Mouse (Mus musculus): ENCODE data around the gene Cxcl9. TPM values are rescaled to one million over a fixed set of nuclear protein-coding genes. Genes with fewer than 3 reads are reported as not detected.
A peak's percentile ranks its signal among the peaks of the same experiment; 100 is the strongest.

Gene Cxcl9
- total and polyA plus RNA-seq, 2 experiments from 2014 or later = 0.07 TPM; not detected in 1

- Histone ChIP-seq H3K4me2 (ENCODE audit: low read depth, low read length) (no peak overlapping the region), H3K27ac (ENCODE audit: low read depth) (no peak overlapping the region), H3K4me3 (ENCODE audit: low read depth, low read length) (no peak overlapping the region), H3K36me3 (replicated peaks; ENCODE audit: control insufficient read depth, insufficient read depth, low read length) (no peaks in the 10 kb centered on the region), H3K9ac (replicated peaks; ENCODE audit: low read depth, low read length) (no peak overlapping the region), H3K27me3 (ENCODE audit: control insufficient read depth, insufficient read depth, low read length) (no peaks in the 10 kb centered on the region), H3K9me3 (replicated peaks; ENCODE audit: control insufficient read depth, low read length) (no peaks in the 10 kb centered on the region), H3K4me1 (ENCODE audit: control insufficient read depth, insufficient read depth) (peaks cover under 1% of the 10 kb centered on the region; the same call in 1 of the 2 replicates)
- TF ChIP-seq EP300 (IDR thresholded peaks at IDR 0.05; ENCODE audit: low read depth) = no peak
- no peak for TF ChIP-seq CTCF (IDR thresholded peaks at IDR 0.05; ENCODE audit: low read depth)
- DNase-seq (ENCODE audit: low spot score) = no peak
- no peak for ATAC-seq (ENCODE audit: insufficient read depth, low read depth)
- 85% methylated on average over 14 of the region's 14 CpGs for WGBS
Measured at GRCm38 (mm10) chr5:92318596-92318995, 9.3 kb downstream of the Cxcl9 start.

GRCm38 (mm10) chr5:92318119-92318518, 9.8 kb downstream of the Cxcl9 start:
- Histone ChIP-seq H3K9me3 (replicated peaks; ENCODE audit: control insufficient read depth, low read length) (no peaks in the 10 kb centered on the region), H3K4me1 (ENCODE audit: control insufficient read depth, insufficient read depth) (no peaks in the 10 kb centered on the region), H3K27ac (ENCODE audit: low read depth) (no peak overlapping the region), H3K9ac (replicated peaks; ENCODE audit: low read depth, low read length) (no peak overlapping the region), H3K36me3 (replicated peaks; ENCODE audit: control insufficient read depth, insufficient read depth, low read length) (no peaks in the 10 kb centered on the region), H3K4me3 (ENCODE audit: low read depth, low read length) (no peak overlapping the region), H3K27me3 (ENCODE audit: control insufficient read depth, insufficient read depth, low read length) (no peaks in the 10 kb centered on the region), H3K4me2 (ENCODE audit: low read depth, low read length) (no peak overlapping the region)
- ATAC-seq (ENCODE audit: insufficient read depth, low read depth) (no peak), DNase-seq (ENCODE audit: low spot score) (no peak)
- no peak for TF ChIP-seq EP300 (IDR thresholded peaks at IDR 0.05; ENCODE audit: low read depth)
- no peak for TF ChIP-seq CTCF (IDR thresholded peaks at IDR 0.05; ENCODE audit: low read depth)
- 81% methylated on average over 7 of the region's 7 CpGs for WGBS

- no peak overlapping the region for H3K27ac ChIP-seq (ENCODE audit: low read depth)
- TF ChIP-seq EP300 (IDR thresholded peaks at IDR 0.05; ENCODE audit: low read depth) (no peak), CTCF (IDR thresholded peaks at IDR 0.05; ENCODE audit: low read depth) (no peak)
- no peak overlapping the region for H3K9ac ChIP-seq (replicated peaks; ENCODE audit: low read depth, low read length)
- no peak overlapping the region for H3K4me2 ChIP-seq (ENCODE audit: low read depth, low read length)
- no peak overlapping the region for H3K4me3 ChIP-seq (ENCODE audit: low read depth, low read length)
- H3K27me3 ChIP-seq (ENCODE audit: control insufficient read depth, insufficient read depth, low read length) = no peaks in the 10 kb centered on the region
- DNase-seq (ENCODE audit: low spot score) (no peak), ATAC-seq (ENCODE audit: insufficient read depth, low read depth) (no peak)
- peaks cover 4% of the 10 kb centered on the region; the same call in 1 of the 2 replicates for H3K4me1 ChIP-seq (ENCODE audit: control insufficient read depth, insufficient read depth)
- WGBS = 43% methylated on average over 7 of the region's 7 CpGs
- no peaks in the 10 kb centered on the region for H3K9me3 ChIP-seq (replicated peaks; ENCODE audit: control insufficient read depth, low read length)
- no peaks in the 10 kb centered on the region for H3K36me3 ChIP-seq (replicated peaks; ENCODE audit: control insufficient read depth, insufficient read depth, low read length)
Measured at GRCm38 (mm10) chr5:92313776-92314175, 14.1 kb downstream of the Cxcl9 start.

GRCm38 (mm10) chr5:92312046-92312715, 15.7 kb downstream of the Cxcl9 start:
- 13% methylated on average over 13 of the region's 13 CpGs for WGBS
- H3K9me3 ChIP-seq (replicated peaks; ENCODE audit: control insufficient read depth, low read length) = no peaks in the 10 kb centered on the region
- H3K9ac ChIP-seq (replicated peaks; ENCODE audit: low read depth, low read length) = no peak overlapping the region
- H3K4me2 ChIP-seq (ENCODE audit: low read depth, low read length) = no peak overlapping the region
- H3K27me3 ChIP-seq (ENCODE audit: control insufficient read depth, insufficient read depth, low read length) = no peaks in the 10 kb centered on the region
- ATAC-seq (ENCODE audit: insufficient read depth, low read depth) (no peak), DNase-seq (ENCODE audit: low spot score) (peak; percentile 89)
- H3K27ac ChIP-seq (ENCODE audit: low read depth) = no peak overlapping the region
- no peak overlapping the region for H3K4me3 ChIP-seq (ENCODE audit: low read depth, low read length)
- H3K36me3 ChIP-seq (replicated peaks; ENCODE audit: control insufficient read depth, insufficient read depth, low read length) = no peaks in the 10 kb centered on the region
- H3K4me1 ChIP-seq (ENCODE audit: control insufficient read depth, insufficient read depth) = peaks cover 9% of the 10 kb centered on the region; the same call in 1 of the 2 replicates
- no peak for TF ChIP-seq EP300 (IDR thresholded peaks at IDR 0.05; ENCODE audit: low read depth)
- TF ChIP-seq CTCF (IDR thresholded peaks at IDR 0.05; ENCODE audit: low read depth) = peak; percentile 68

GRCm38 (mm10) chr5:92309681-92310511, 18.0 kb downstream of the Cxcl9 start, which contains the start of gene Sdad1:
Sdad1 (minus strand) TSS chr5:92310479.
- peak within 1 kb of the TSS; percentile 72 for H3K9ac ChIP-seq (replicated peaks; ENCODE audit: low read depth, low read length)
- 2% methylated on average over 41 of the region's 41 CpGs for WGBS
- ATAC-seq (ENCODE audit: insufficient read depth, low read depth) (peak; percentile 92), DNase-seq (ENCODE audit: low spot score) (peak; percentile 90)
- peak within 1 kb of the TSS; percentile 94 for H3K4me2 ChIP-seq (ENCODE audit: low read depth, low read length)
- no peaks in the 10 kb centered on the region for H3K9me3 ChIP-seq (replicated peaks; ENCODE audit: control insufficient read depth, low read length)
- TF ChIP-seq CTCF (IDR thresholded peaks at IDR 0.05; ENCODE audit: low read depth) (peak; percentile 66), EP300 (IDR thresholded peaks at IDR 0.05; ENCODE audit: low read depth) (peak; percentile 71; the same call in 1 of the 2 replicates)
- H3K36me3 ChIP-seq (replicated peaks; ENCODE audit: control insufficient read depth, insufficient read depth, low read length) = peaks cover 13% of the 10 kb centered on the region
- H3K4me1 ChIP-seq (ENCODE audit: control insufficient read depth, insufficient read depth) = peaks cover 9% of the 10 kb centered on the region; the same call in 1 of the 2 replicates
- peak within 1 kb of the TSS; percentile 90 for H3K4me3 ChIP-seq (ENCODE audit: low read depth, low read length)
- H3K27me3 ChIP-seq (ENCODE audit: control insufficient read depth, insufficient read depth, low read length) = no peaks in the 10 kb centered on the region
- H3K27ac ChIP-seq (ENCODE audit: low read depth) = peak within 1 kb of the TSS; percentile 46; the same call in 1 of the 2 replicates
